Comparison of ENCODE assay signal across 11 mouse cellular contexts in the genomic region with DNA sequence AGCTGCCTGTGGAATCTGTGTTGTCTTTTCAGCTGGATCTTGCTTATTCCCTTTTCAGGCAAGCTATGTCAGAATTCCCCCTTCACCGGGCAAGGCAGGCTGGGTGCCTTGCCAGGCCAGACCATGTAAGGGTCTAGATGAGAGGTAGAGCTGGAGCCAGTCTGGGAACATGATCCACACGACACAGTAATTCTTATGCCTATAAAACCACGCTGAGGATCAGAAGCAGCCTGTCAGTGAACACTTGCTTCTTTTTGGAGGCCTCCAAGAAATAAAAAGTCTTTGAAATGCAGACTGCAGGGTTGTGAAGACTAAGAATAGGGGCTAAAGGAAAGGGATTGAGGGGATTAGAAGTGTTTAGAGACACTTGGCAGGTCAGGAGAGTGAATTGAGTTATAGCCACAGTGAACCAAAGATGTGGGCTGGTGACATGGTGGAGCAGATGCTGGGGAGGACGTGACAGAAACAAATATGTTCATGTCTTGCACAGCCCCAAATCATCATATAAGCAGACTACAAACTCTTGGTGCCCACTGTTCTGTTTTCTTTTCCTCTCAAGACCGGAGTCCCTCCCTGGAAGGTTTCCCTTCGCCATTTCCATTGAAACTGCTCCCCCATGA. TPM values are rescaled to one million over a fixed set of nuclear protein-coding genes. Genes with fewer than 3 reads are reported as not detected.
DNase-seq lines count a peak whose midpoint lies in the region; ATAC-seq and TF ChIP-seq lines count a peak whose summit lies in the region.
"Had no signal": no experiment of that assay in that cellular context is flagged by ENCODE, and none has a peak within 500 bp of the region (broad histone marks: within the 10 kb centered on the region; RNA-seq: fewer than 3 reads in every experiment).

No protein-coding gene starts in this region.

- peak; percentile 46 for DNase-seq in gastrocnemius, adult 2 months
- no peak for DNase-seq in gastrocnemius, postnatal 25 days
- no peak for DNase-seq in kidney, postnatal 14 days
- DNase-seq in brain, embryonic 14.5 days (ENCODE audit: low read depth): peak; percentile 6
- no peak for DNase-seq in cerebellum, postnatal 14 days
- DNase-seq in cerebellum, postnatal 36 days: no peak
- DNase-seq: cerebellum, adult 8-10 months; liver, embryonic 13.5 days had no signal

- peaks cover 23% of the 10 kb centered on the region for H3K36me3 ChIP-seq in kidney, embryonic 16.5 days (ENCODE audit: insufficient read depth, low read length)
- H3K36me3 ChIP-seq in intestine, postnatal 0 days (ENCODE audit: control insufficient read depth, insufficient read depth): peaks cover 48% of the 10 kb centered on the region

- H3K9ac ChIP-seq in kidney, embryonic 16.5 days (replicated peaks; ENCODE audit: low read length): no peak overlapping the region
- no peak overlapping the region for H3K9ac ChIP-seq in intestine, postnatal 0 days (ENCODE audit: low read depth, low read length)
- H3K9ac ChIP-seq: liver, embryonic 13.5 days had no signal

- no peak for TF ChIP-seq POLR2A in brain, embryonic 14.5 days (IDR thresholded peaks at IDR 0.05; ENCODE audit: borderline replicate concordance, extremely low read depth, insufficient read depth, insufficient read length, poor library complexity, severe bottlenecking)

- intact Hi-C loops in gastrocnemius, adult 2 months (cut with DNase I): no loop called here

- H3K4me3 ChIP-seq in gastrocnemius, adult 2 months: 0 out of 2 replicates have a peak overlapping the region, but pooled peaks have one; percentile 17
- no peak overlapping the region for H3K4me3 ChIP-seq in kidney, embryonic 16.5 days (ENCODE audit: low read length)
- H3K4me3 ChIP-seq in intestine, postnatal 0 days (ENCODE audit: low read depth, low read length): no peak overlapping the region
- H3K4me3 ChIP-seq: layer of hippocampus, adult 2 months; liver, embryonic 13.5 days had no signal

- TF ChIP-seq CTCF in gastrocnemius, adult 2 months (IDR thresholded peaks at IDR 0.05): no peak
- no peak for TF ChIP-seq CTCF in brain, embryonic 14.5 days (IDR thresholded peaks at IDR 0.05; ENCODE audit: borderline replicate concordance, extremely low read depth, insufficient read depth, insufficient read length)
- no peak for TF ChIP-seq CTCF in intestine, postnatal 0 days (IDR thresholded peaks at IDR 0.05; ENCODE audit: low read depth)

- peaks cover 24% of the 10 kb centered on the region for H3K4me1 ChIP-seq in kidney, embryonic 16.5 days (ENCODE audit: insufficient read depth, low read length)
- H3K4me1 ChIP-seq in intestine, postnatal 0 days (replicated peaks; ENCODE audit: control insufficient read depth, insufficient read depth, low read length): no peaks in the 10 kb centered on the region

- 32% methylated on average over 6 of the region's 6 CpGs for WGBS in kidney, embryonic 16.5 days
- WGBS in intestine, postnatal 0 days: 62% methylated on average over 6 of the region's 6 CpGs

- no peaks in the 10 kb centered on the region for H3K9me3 ChIP-seq in kidney, embryonic 16.5 days (ENCODE audit: low read length)
- H3K9me3 ChIP-seq in intestine, postnatal 0 days (ENCODE audit: control insufficient read depth): no peaks in the 10 kb centered on the region
- H3K9me3 ChIP-seq: liver, embryonic 13.5 days had no signal

- no peaks in the 10 kb centered on the region for H3K27me3 ChIP-seq in kidney, embryonic 16.5 days (ENCODE audit: insufficient read depth, low read length)
- no peaks in the 10 kb centered on the region for H3K27me3 ChIP-seq in intestine, postnatal 0 days (replicated peaks; ENCODE audit: control insufficient read depth, insufficient read depth, low read length)
- H3K27me3 ChIP-seq: liver, embryonic 13.5 days had no signal

- peak overlapping the region; percentile 58; the same call in 1 of the 2 replicates for H3K27ac ChIP-seq in gastrocnemius, adult 2 months
- peak overlapping the region; percentile 70 for H3K27ac ChIP-seq in kidney, embryonic 16.5 days (ENCODE audit: low read length)
- H3K27ac ChIP-seq in intestine, postnatal 0 days (ENCODE audit: low read depth, low read length): peak overlapping the region; percentile 60
- H3K27ac ChIP-seq: layer of hippocampus, adult 2 months; liver, embryonic 13.5 days had no signal

- H3K4me2 ChIP-seq in kidney, embryonic 16.5 days (replicated peaks; ENCODE audit: low read depth, low read length): no peak overlapping the region
- H3K4me2 ChIP-seq in intestine, postnatal 0 days (replicated peaks; ENCODE audit: low read depth): no peak overlapping the region
- H3K4me2 ChIP-seq: liver, embryonic 13.5 days had no signal

- ATAC-seq in kidney, embryonic 16.5 days (ENCODE audit: low FRiP score, low TSS enrichment): 0 out of 2 replicates have a peak, but pooled peaks have one; percentile 10
- ATAC-seq in intestine, postnatal 0 days: no peak

RNA-seq across cellular contexts. Expression of a gene that starts 36.0 kb away (rescaled TPM):
- 100 to 1,000 TPM; 158 to 227 TPM for total RNA-seq in gastrocnemius, adult 2 months (2021)
- total RNA-seq in gastrocnemius, postnatal 25 days (2021): 100 to 1,000 TPM; 124 to 147 TPM
- 60.1 and 63.1 TPM in 2 replicates for polyA plus RNA-seq in kidney, embryonic 16.5 days (2015; fragmentation: Nextera tagmentation; extraction: Ambion mirVana)
- 63.5 and 66.4 TPM in 2 replicates for polyA plus RNA-seq in brain, embryonic 14.5 days (2012; rRNA removed)
- 73.8 and 86.2 TPM in 2 replicates for polyA plus RNA-seq in intestine, postnatal 0 days (2015; fragmentation: Nextera tagmentation; extraction: Ambion mirVana)

RNA-seq across cellular contexts. Expression of a gene that starts 38.6 kb away (rescaled TPM):
- total RNA-seq in gastrocnemius, adult 2 months (2021): 1 to 10 TPM; 3.5 to 5.0 TPM
- 1 to 10 TPM; 5.2 to 6.5 TPM for total RNA-seq in gastrocnemius, postnatal 25 days (2021)
- 58.9 and 60.4 TPM in 2 replicates for polyA plus RNA-seq in kidney, embryonic 16.5 days (2015; fragmentation: Nextera tagmentation; extraction: Ambion mirVana)
- polyA plus RNA-seq in brain, embryonic 14.5 days (2012; rRNA removed): 81.3 and 88.2 TPM in 2 replicates
- 204 and 226 TPM in 2 replicates for polyA plus RNA-seq in intestine, postnatal 0 days (2015; fragmentation: Nextera tagmentation; extraction: Ambion mirVana)

Comparison
In these comparisons a context has a peak if more than half of its experiments do, and no peak if none do; other contexts are left out.
1. DNase-seq: peak in gastrocnemius, adult 2 months (single experiment) and brain, embryonic 14.5 days (single experiment); none in gastrocnemius, postnatal 25 days (single experiment), kidney, postnatal 14 days (single experiment), cerebellum, postnatal 14 days (0 of 2) and cerebellum, postnatal 36 days (0 of 2).
2. Peak in every context shown above with its lines, with median percentiles within 50 percentile points of each other: H3K27ac ChIP-seq.